ENCODE assay signal across 19 mouse cellular contexts in genomic region chr2:21282505-21283200, GRCm38 (mm10).
A peak's percentile ranks its signal among the peaks of the same experiment; 100 is the strongest.
DNase-seq lines count a peak whose midpoint lies in the region; ATAC-seq and TF ChIP-seq lines count a peak whose summit lies in the region.
"Had no signal": no experiment of that assay in that cellular context is flagged by ENCODE, and none has a peak within 500 bp of the region (broad histone marks: within the 10 kb centered on the region; RNA-seq: fewer than 3 reads in every experiment).

No protein-coding gene starts in this region.

- 0 out of 2 replicates have a peak, but pooled peaks cover 5% of the 10 kb centered on the region for H3K27me3 ChIP-seq in E14TG2a.4 (ENCODE audit: insufficient read depth, low read length)
- H3K27me3 ChIP-seq in forebrain, embryonic 13.5 days = no peaks in the 10 kb centered on the region
- H3K27me3 ChIP-seq in hindbrain, postnatal 0 days (ENCODE audit: insufficient read depth, low read length) = no peaks in the 10 kb centered on the region
- no peaks in the 10 kb centered on the region for H3K27me3 ChIP-seq in limb, embryonic 10.5 days (ENCODE audit: low read depth, poor library complexity, severe bottlenecking)
- H3K27me3 ChIP-seq: embryonic facial prominence, embryonic 12.5 days had no signal

- H3K9me3 ChIP-seq in E14TG2a.4 (ENCODE audit: low read length) = no peaks in the 10 kb centered on the region
- H3K9me3 ChIP-seq in forebrain, embryonic 13.5 days (replicated peaks) = no peaks in the 10 kb centered on the region
- no peaks in the 10 kb centered on the region for H3K9me3 ChIP-seq in hindbrain, postnatal 0 days (ENCODE audit: low read length)
- no peaks in the 10 kb centered on the region for H3K9me3 ChIP-seq in limb, embryonic 10.5 days (replicated peaks)
- H3K9me3 ChIP-seq: embryonic facial prominence, embryonic 12.5 days had no signal

- peak overlapping the region; percentile 59; the same call in 1 of the 2 replicates for H3K27ac ChIP-seq in forebrain, embryonic 13.5 days
- H3K27ac ChIP-seq in hindbrain, postnatal 0 days = no peak overlapping the region
- no peak overlapping the region for H3K27ac ChIP-seq in limb, embryonic 10.5 days
- H3K27ac ChIP-seq: embryonic facial prominence, embryonic 12.5 days; heart, adult 2 months had no signal

- H3K36me3 ChIP-seq in E14TG2a.4 (ENCODE audit: insufficient read depth, low read length) = no peaks in the 10 kb centered on the region
- H3K36me3 ChIP-seq in forebrain, embryonic 13.5 days (ENCODE audit: poor library complexity, severe bottlenecking) = no peaks in the 10 kb centered on the region
- no peaks in the 10 kb centered on the region for H3K36me3 ChIP-seq in hindbrain, postnatal 0 days (ENCODE audit: insufficient read depth, low read length)
- H3K36me3 ChIP-seq in limb, embryonic 10.5 days = no peaks in the 10 kb centered on the region
- H3K36me3 ChIP-seq: embryonic facial prominence, embryonic 12.5 days had no signal

- peaks cover 5% of the 10 kb centered on the region; the same call in 1 of the 2 replicates for H3K4me1 ChIP-seq in E14TG2a.4 (replicated peaks; ENCODE audit: low read depth, low read length)
- peaks cover 23% of the 10 kb centered on the region for H3K4me1 ChIP-seq in forebrain, embryonic 13.5 days
- H3K4me1 ChIP-seq in hindbrain, postnatal 0 days (ENCODE audit: insufficient read depth, low read length) = no peaks in the 10 kb centered on the region
- H3K4me1 ChIP-seq in limb, embryonic 10.5 days = no peaks in the 10 kb centered on the region
- H3K4me1 ChIP-seq: embryonic facial prominence, embryonic 12.5 days had no signal

- no peak overlapping the region for H3K9ac ChIP-seq in forebrain, embryonic 13.5 days
- H3K9ac ChIP-seq in hindbrain, postnatal 0 days (replicated peaks; ENCODE audit: low read length) = no peak overlapping the region
- H3K9ac ChIP-seq: embryonic facial prominence, embryonic 12.5 days; liver, postnatal 0 days had no signal

- peak; percentile 28; the same call in 1 of the 2 replicates for ATAC-seq in frontal cortex, adult (ENCODE audit: low TSS enrichment)
- peak; percentile 80 for ATAC-seq in forebrain, embryonic 13.5 days
- peak; percentile 44 for ATAC-seq in hindbrain, postnatal 0 days
- ATAC-seq: CD4-positive, CD25-positive, alpha-beta regulatory T cell, adult 4 months; liver, postnatal 0 days had no signal

- 0 out of 2 replicates have a peak overlapping the region, but pooled peaks have one; percentile 5 for H3K4me3 ChIP-seq in E14TG2a.4 (replicated peaks; ENCODE audit: low read length)
- no peak overlapping the region for H3K4me3 ChIP-seq in forebrain, embryonic 13.5 days
- no peak overlapping the region for H3K4me3 ChIP-seq in hindbrain, postnatal 0 days (ENCODE audit: low read length)
- no peak overlapping the region for H3K4me3 ChIP-seq in limb, embryonic 10.5 days
- H3K4me3 ChIP-seq: embryonic facial prominence, embryonic 12.5 days; heart, adult 2 months had no signal

- 22% methylated on average over 14 of the region's 14 CpGs for WGBS in forebrain, embryonic 13.5 days
- WGBS in hindbrain, postnatal 0 days = 54% methylated on average over 14 of the region's 14 CpGs
- 80% methylated on average over 14 of the region's 14 CpGs for WGBS in limb, embryonic 10.5 days

- no peak for DNase-seq in frontal cortex, postnatal 14 days (ENCODE audit: low spot score in 2 of 2)
- peak; percentile 27 for DNase-seq in hindbrain, postnatal 0 days (ENCODE audit: low spot score)
- no peak for DNase-seq in right cerebral cortex, postnatal 4 days
- DNase-seq in cerebellum, adult 9-10 months = no peak
- no peak for DNase-seq in limb, embryonic 10.5 days (ENCODE audit: low spot score)
- DNase-seq: adrenal gland, postnatal 10 days; cerebellum, adult 18-20 months; heart, adult 2 months; kidney, adult 2 months; kidney, postnatal 4 days; liver; liver, postnatal 0 days; lung, postnatal 36 days; right cerebral cortex, postnatal 25 days had no signal

- TF ChIP-seq CTCF in E14TG2a.4 (conservative IDR thresholded peaks at IDR 0.05; ENCODE audit: low read length) = no peak
- no peak for TF ChIP-seq CTCF in hindbrain, postnatal 0 days (IDR thresholded peaks at IDR 0.05; ENCODE audit: low read depth)

- peak overlapping the region; percentile 32 for H3K4me2 ChIP-seq in forebrain, embryonic 13.5 days
- H3K4me2 ChIP-seq in hindbrain, postnatal 0 days (ENCODE audit: low read depth, low read length) = no peak overlapping the region
- H3K4me2 ChIP-seq: embryonic facial prominence, embryonic 12.5 days had no signal

Comparison
In these comparisons a context has a peak if more than half of its experiments do, and no peak if none do; other contexts are left out.
1. ATAC-seq: peak in every context shown above with its lines; median percentile 80 in forebrain, embryonic 13.5 days; 44 in hindbrain, postnatal 0 days; 28 in frontal cortex, adult.